Mouse (Mus musculus) E14TG2a.4 (cell line): ENCODE measurements around the gene Olfr97.

Experiments
- CTCF ChIP-seq: conservative IDR thresholded peaks from 2 replicates; pipeline ENCODE4 v1.5.1; 2014; ENCODE audit warnings: low read length
- POU5F1 ChIP-seq: IDR thresholded peaks from 2 replicates; pipeline ENCODE4 v1.6.1; 2014; ENCODE audit warnings: low read length, borderline replicate concordance

- TF ChIP-seq CTCF (no peak), POU5F1 (no peak)
Measured at GRCm38 (mm10) chr17:37196845-37197724, 40.0 kb downstream of the Olfr97 start.
